Mouse (Mus musculus): ENCODE measurements around the gene Acot9. TPM values are rescaled to one million over a fixed set of nuclear protein-coding genes. Genes with fewer than 3 reads are reported as not detected.

Acot9 gene
- polyA plus RNA-seq (2012; ENCODE audit: insufficient read depth, insufficient read length, low replicate concordance, missing spikeins): not detected in 2 replicates

GRCm38 (mm10) chrX:155262235-155262914 is at the start of gene Acot9:
Gene Acot9, plus strand, starts transcription at chrX:155262443.
- 14% methylated on average over 37 of the region's 37 CpGs for WGBS
- no peak for TF ChIP-seq POLR2A (IDR thresholded peaks at IDR 0.05; ENCODE audit: insufficient read depth, low read depth, low read length)
- TF ChIP-seq CTCF (IDR thresholded peaks at IDR 0.05; ENCODE audit: insufficient read depth, low read depth, low read length): no peak
- H3K27ac ChIP-seq (ENCODE audit: insufficient read depth, low read depth, low read length): no peak within 1 kb of the TSS

DNA sequence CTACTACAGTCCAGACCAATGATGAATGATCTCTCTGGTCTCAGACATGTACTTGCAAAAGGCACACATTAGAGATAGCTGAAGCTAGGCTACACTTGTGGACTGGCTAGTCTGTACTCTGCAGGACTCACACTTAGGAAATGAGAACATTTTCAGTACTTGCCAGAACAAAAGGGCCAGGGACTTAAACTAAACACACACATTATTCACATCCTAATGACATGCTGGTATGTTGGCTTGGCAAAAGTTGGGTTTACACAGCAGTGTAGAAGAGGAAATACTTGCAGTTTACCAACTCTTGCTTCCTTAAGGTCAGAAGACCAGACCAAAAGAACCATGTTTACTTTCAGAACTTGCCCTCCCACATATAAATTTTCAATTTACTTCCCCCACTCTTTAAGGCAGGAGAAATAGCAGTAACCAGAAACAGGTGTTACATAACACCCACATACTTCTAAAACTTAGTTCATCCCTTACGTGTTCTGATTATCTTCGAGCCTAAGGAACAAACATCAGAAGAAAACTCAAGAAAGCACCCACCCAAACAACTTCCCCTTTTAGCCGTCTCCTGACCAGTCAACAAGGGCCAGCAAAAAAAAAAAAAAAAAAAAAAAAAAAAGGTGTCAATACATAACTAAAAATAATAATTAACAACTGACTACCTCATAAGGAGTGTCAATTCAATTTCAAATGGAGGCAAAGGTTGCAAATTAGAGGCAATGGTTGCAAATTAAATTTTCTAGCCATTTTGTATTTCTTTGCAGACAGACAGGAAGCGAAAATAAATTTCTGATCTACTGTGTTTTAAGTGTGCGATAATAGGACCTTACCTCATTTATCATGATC is 47.7 kb upstream of the Acot9 start:
- no peak overlapping the region for H3K4me3 ChIP-seq (ENCODE audit: insufficient read depth, low read depth, low read length)
- 79% methylated on average over 5 of the region's 5 CpGs for whole genome bisulfite sequencing
- TF ChIP-seq CTCF (IDR thresholded peaks at IDR 0.05; ENCODE audit: insufficient read depth, low read depth, low read length): no peak
- TF ChIP-seq POLR2A (IDR thresholded peaks at IDR 0.05; ENCODE audit: insufficient read depth, low read depth, low read length): no peak

More at GRCm38 (mm10) chrX:155262235-155262914, at the start of gene Acot9:
- Histone ChIP-seq H3K4me3 (ENCODE audit: insufficient read depth, low read depth, low read length) (peak within 1 kb of the TSS; percentile 80), H3K4me1 (ENCODE audit: control insufficient read depth, insufficient read depth, low read length) (no peaks in the 10 kb centered on the region)

DNA sequence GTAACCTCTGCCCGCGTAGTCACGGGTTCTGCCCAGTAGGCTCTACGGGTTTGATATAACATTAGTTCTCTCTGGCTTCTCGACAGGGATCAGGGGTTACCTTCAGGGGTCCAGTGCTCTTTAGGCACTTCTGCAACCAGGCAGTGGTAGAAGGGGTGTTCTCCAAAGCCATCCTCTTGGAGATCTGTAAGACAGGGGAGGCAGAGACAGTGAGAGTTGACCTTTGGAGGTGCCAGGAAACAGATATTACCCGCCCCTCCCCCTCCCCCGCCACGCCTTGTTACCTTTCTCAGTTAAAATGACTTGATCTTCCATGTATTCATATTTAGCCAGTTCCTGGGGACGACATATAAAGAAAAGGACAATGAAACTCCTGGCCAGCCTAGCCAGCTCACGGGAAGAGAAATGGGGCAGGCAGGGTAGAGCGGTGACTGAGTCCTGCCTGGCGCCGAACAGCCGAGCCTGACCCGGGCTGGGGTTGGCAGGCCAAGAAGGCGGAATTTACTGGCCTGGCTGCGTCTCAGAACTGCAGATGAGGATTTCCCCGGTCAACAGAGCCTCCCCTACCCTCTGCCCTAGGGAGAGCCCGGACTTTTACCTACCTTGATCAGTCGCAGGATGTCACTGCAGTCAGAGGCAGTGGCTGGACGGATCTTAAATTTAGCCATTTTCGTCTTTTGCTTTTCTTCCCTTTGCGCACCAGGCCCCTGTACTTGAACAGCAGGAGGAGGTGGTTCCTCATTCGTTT is 46.6 kb upstream of the Acot9 start:
- Histone ChIP-seq H3K4me1 (ENCODE audit: control insufficient read depth, insufficient read depth, low read length) (no peaks in the 10 kb centered on the region), H3K27ac (ENCODE audit: insufficient read depth, low read depth, low read length) (0 out of 2 replicates have a peak overlapping the region, but pooled peaks have one; percentile 2), H3K4me3 (ENCODE audit: insufficient read depth, low read depth, low read length) (peak overlapping the region; percentile 52)
- TF ChIP-seq POLR2A (IDR thresholded peaks at IDR 0.05; ENCODE audit: insufficient read depth, low read depth, low read length): no peak
- TF ChIP-seq CTCF (IDR thresholded peaks at IDR 0.05; ENCODE audit: insufficient read depth, low read depth, low read length): no peak
- 17% methylated on average over 24 of the region's 24 CpGs for WGBS

More for the DNA sequence above, 47.7 kb upstream of the Acot9 start:
- Histone ChIP-seq H3K27ac (ENCODE audit: insufficient read depth, low read depth, low read length) (no peak overlapping the region), H3K4me1 (ENCODE audit: control insufficient read depth, insufficient read depth, low read length) (no peaks in the 10 kb centered on the region)

DNA sequence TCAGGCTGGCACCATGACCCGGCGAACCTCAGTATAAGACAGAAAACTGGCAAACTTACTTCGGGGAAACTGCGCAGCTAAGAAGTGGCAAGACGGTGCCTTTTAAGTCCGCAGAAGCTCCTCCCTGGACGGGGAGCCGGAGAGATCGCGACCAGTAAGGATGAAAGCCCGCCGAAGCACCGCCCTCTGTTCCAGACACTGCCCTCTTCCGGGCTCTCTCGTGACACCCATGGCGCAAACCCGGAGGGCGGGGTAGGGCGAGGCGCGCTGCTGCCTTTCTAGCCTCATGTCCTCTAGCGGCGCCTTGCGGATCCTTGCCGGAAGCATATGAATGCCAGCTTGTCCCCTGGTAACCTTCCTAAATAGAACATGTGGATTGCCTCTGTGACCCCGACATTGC is 46.0 kb upstream of the Acot9 start, which contains the start of gene Sat1:
TSS of gene Sat1 (minus strand) at position 179 of the 400 bp plus-strand sequence.
- peak within 1 kb of the TSS; percentile 52 for H3K4me3 ChIP-seq (ENCODE audit: insufficient read depth, low read depth, low read length)
- WGBS: 9% methylated on average over 26 of the region's 26 CpGs
- H3K4me1 ChIP-seq (ENCODE audit: control insufficient read depth, insufficient read depth, low read length): no peaks in the 10 kb centered on the region
- H3K27ac ChIP-seq (ENCODE audit: insufficient read depth, low read depth, low read length): 0 out of 2 replicates have a peak within 1 kb of the TSS, but pooled peaks have one; percentile 2
- 0 out of 2 replicates have a peak, but pooled peaks have one; percentile 19 for TF ChIP-seq CTCF (IDR thresholded peaks at IDR 0.05; ENCODE audit: insufficient read depth, low read depth, low read length)
- TF ChIP-seq POLR2A (IDR thresholded peaks at IDR 0.05; ENCODE audit: insufficient read depth, low read depth, low read length): no peak

DNA sequence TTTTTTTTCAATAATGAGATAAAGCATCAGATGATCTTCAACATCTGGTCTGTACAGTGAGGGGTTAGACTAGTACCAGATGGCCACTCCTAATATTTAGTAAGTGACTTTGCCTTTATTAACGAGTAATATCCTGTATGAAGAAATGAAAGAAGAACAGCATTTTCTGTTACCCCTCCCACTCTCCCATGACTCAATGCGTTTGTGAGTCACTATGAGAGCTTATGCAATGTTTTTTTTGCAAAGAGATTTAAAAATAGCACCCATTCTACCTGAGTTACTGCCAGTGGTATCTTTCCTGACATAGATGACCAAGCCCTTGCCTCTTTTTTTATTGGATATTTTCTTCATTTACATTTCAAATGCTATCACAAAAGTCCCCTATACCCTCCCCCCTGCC is 44.0 kb upstream of the Acot9 start:
- 53% methylated on average over 2 of the region's 2 CpGs for WGBS
- TF ChIP-seq POLR2A (IDR thresholded peaks at IDR 0.05; ENCODE audit: insufficient read depth, low read depth, low read length): no peak
- TF ChIP-seq CTCF (IDR thresholded peaks at IDR 0.05; ENCODE audit: insufficient read depth, low read depth, low read length): no peak
- Histone ChIP-seq H3K4me1 (ENCODE audit: control insufficient read depth, insufficient read depth, low read length) (no peaks in the 10 kb centered on the region), H3K4me3 (ENCODE audit: insufficient read depth, low read depth, low read length) (no peak overlapping the region), H3K27ac (ENCODE audit: insufficient read depth, low read depth, low read length) (no peak overlapping the region)

- H3K4me1 ChIP-seq (ENCODE audit: control insufficient read depth, insufficient read depth, low read length): no peaks in the 10 kb centered on the region
- H3K4me3 ChIP-seq (ENCODE audit: insufficient read depth, low read depth, low read length): no peak overlapping the region
- H3K27ac ChIP-seq (ENCODE audit: insufficient read depth, low read depth, low read length): no peak overlapping the region
- TF ChIP-seq POLR2A (IDR thresholded peaks at IDR 0.05; ENCODE audit: insufficient read depth, low read depth, low read length) (no peak), CTCF (IDR thresholded peaks at IDR 0.05; ENCODE audit: insufficient read depth, low read depth, low read length) (no peak)
Observed at GRCm38 (mm10) chrX:155256856-155257255, 5.4 kb upstream of the Acot9 start.

DNA sequence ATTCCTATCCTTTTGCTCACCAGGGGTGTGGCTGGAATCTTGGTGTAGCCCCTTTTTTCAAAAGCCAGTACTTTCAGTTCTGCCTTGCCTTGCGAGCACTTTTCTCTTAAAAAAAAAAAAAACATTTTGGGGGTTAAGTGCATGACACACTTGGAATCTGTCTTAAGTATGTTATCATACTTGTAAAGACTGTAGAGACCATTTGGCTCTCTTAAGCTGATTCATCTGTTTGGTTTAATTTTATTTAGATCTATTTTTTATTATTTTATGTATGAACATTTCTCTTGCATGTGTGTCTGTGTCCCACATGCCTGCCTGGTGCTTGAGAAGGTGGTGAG is 641 bp downstream of the Acot9 start:
- Histone ChIP-seq H3K27ac (ENCODE audit: insufficient read depth, low read depth, low read length) (no peak overlapping the region), H3K4me1 (ENCODE audit: control insufficient read depth, insufficient read depth, low read length) (no peaks in the 10 kb centered on the region), H3K4me3 (ENCODE audit: insufficient read depth, low read depth, low read length) (peak overlapping the region; percentile 80)
- no peak for TF ChIP-seq CTCF (IDR thresholded peaks at IDR 0.05; ENCODE audit: insufficient read depth, low read depth, low read length)
- TF ChIP-seq POLR2A (IDR thresholded peaks at IDR 0.05; ENCODE audit: insufficient read depth, low read depth, low read length): no peak
- WGBS: 33% methylated on average over 1 of the region's 1 CpGs

GRCm38 (mm10) chrX:155278483-155278882 is 16.2 kb downstream of the Acot9 start:
- H3K4me3 ChIP-seq (ENCODE audit: insufficient read depth, low read depth, low read length): no peak overlapping the region
- 71% methylated on average over 4 of the region's 4 CpGs for WGBS
- TF ChIP-seq POLR2A (IDR thresholded peaks at IDR 0.05; ENCODE audit: insufficient read depth, low read depth, low read length) (no peak), CTCF (IDR thresholded peaks at IDR 0.05; ENCODE audit: insufficient read depth, low read depth, low read length) (no peak)
- no peak overlapping the region for H3K27ac ChIP-seq (ENCODE audit: insufficient read depth, low read depth, low read length)
- H3K4me1 ChIP-seq (ENCODE audit: control insufficient read depth, insufficient read depth, low read length): no peaks in the 10 kb centered on the region
